Mouse (Mus musculus) layer of hippocampus, postnatal 25 days (tissue): ENCODE results near the gene Rtn4. TPM values are rescaled to one million over a fixed set of nuclear protein-coding genes. Genes with fewer than 3 reads are reported as not detected.
"Not testable (repeated sequence)": the region's sequence is repeated elsewhere in the genome, so short reads cannot be mapped to it uniquely, and the experiment has no call there.

Source experiments
- DNase-seq, 2 experiments: peaks; one replicate each; pipeline ENCODE4 v3.0.0; 2022; ENCODE audit warnings: mixed read lengths in 2 of 2, low spot score in 1 of 2; ENCODE audit errors: extremely low spot score in 1 of 2
- total RNA-seq, 2 experiments: library from RNA; stranded (reverse); gene quantifications; 2 replicates each; pipeline ENCODE4 v1.2.3; 2021

Rtn4 gene
- total RNA-seq, 2 experiments from 2014 or later = 497 to 514 TPM

- DNase-seq = no peak
These were observed 16.8 kb downstream of the Rtn4 start for GRCm38 (mm10) chr11:29709512-29709911.

GRCm38 (mm10) chr11:29714114-29714513, 21.4 kb downstream of the Rtn4 start:
- no peak for DNase-seq

- no peak for DNase-seq
These were observed 22.0 kb downstream of the Rtn4 start for GRCm38 (mm10) chr11:29714789-29715188.

- DNase-seq = no peak
These were observed 22.8 kb downstream of the Rtn4 start for GRCm38 (mm10) chr11:29715499-29715898.

- DNase-seq = peak in 1 of 2 experiments; percentile 28
These were observed 25.8 kb downstream of the Rtn4 start for GRCm38 (mm10) chr11:29718541-29718940.

- DNase-seq = no peak
These were observed 26.9 kb downstream of the Rtn4 start for GRCm38 (mm10) chr11:29719597-29719996.

- no peak for DNase-seq
These were observed 31.5 kb downstream of the Rtn4 start for GRCm38 (mm10) chr11:29724213-29724612.

GRCm38 (mm10) chr11:29725167-29725566, 32.4 kb downstream of the Rtn4 start:
- no peak for DNase-seq

- no peak for DNase-seq
These were observed 32.9 kb downstream of the Rtn4 start for GRCm38 (mm10) chr11:29725610-29726009.

GRCm38 (mm10) chr11:29727901-29728300, 35.2 kb downstream of the Rtn4 start:
- DNase-seq = no peak

- DNase-seq = no peak
These were observed 47.0 kb downstream of the Rtn4 start for GRCm38 (mm10) chr11:29739752-29740151.

- DNase-seq = no peak
These were observed 52.1 kb downstream of the Rtn4 start for GRCm38 (mm10) chr11:29744760-29745430.

- no peak for DNase-seq
These were observed 52.8 kb downstream of the Rtn4 start for GRCm38 (mm10) chr11:29745513-29745912.

GRCm38 (mm10) chr11:29746203-29746602, 53.5 kb downstream of the Rtn4 start:
- DNase-seq = no peak

- no peak for DNase-seq
These were observed 54.6 kb downstream of the Rtn4 start for GRCm38 (mm10) chr11:29747365-29747764.

- DNase-seq = no peak
These were observed 55.1 kb downstream of the Rtn4 start for GRCm38 (mm10) chr11:29747881-29748280.

- no peak for DNase-seq
These were observed 56.2 kb downstream of the Rtn4 start for GRCm38 (mm10) chr11:29748750-29749467.

GRCm38 (mm10) chr11:29749468-29749829, 56.7 kb downstream of the Rtn4 start:
- DNase-seq = no peak

GRCm38 (mm10) chr11:29751013-29751412, 58.3 kb downstream of the Rtn4 start:
- DNase-seq = no peak

- DNase-seq = no peak
These were observed 59.2 kb downstream of the Rtn4 start for GRCm38 (mm10) chr11:29751648-29752611.

- not testable (repeated sequence) for DNase-seq
These were observed 63.3 kb downstream of the Rtn4 start for GRCm38 (mm10) chr11:29756007-29756406.
